Mouse (Mus musculus): ENCODE measurements around the gene Peli2. TPM values are rescaled to one million over a fixed set of nuclear protein-coding genes. Genes with fewer than 3 reads are reported as not detected.
A peak's percentile ranks its signal among the peaks of the same experiment; 100 is the strongest.
"Not testable (repeated sequence)": the region's sequence is repeated elsewhere in the genome, so short reads cannot be mapped to it uniquely, and the experiment has no call there.

The Peli2 gene
- polyA plus RNA-seq (2014; fragmentation: Nextera tagmentation; extraction: Ambion mirVana), result 10.2 and 11.2 TPM in 2 replicates

DNA sequence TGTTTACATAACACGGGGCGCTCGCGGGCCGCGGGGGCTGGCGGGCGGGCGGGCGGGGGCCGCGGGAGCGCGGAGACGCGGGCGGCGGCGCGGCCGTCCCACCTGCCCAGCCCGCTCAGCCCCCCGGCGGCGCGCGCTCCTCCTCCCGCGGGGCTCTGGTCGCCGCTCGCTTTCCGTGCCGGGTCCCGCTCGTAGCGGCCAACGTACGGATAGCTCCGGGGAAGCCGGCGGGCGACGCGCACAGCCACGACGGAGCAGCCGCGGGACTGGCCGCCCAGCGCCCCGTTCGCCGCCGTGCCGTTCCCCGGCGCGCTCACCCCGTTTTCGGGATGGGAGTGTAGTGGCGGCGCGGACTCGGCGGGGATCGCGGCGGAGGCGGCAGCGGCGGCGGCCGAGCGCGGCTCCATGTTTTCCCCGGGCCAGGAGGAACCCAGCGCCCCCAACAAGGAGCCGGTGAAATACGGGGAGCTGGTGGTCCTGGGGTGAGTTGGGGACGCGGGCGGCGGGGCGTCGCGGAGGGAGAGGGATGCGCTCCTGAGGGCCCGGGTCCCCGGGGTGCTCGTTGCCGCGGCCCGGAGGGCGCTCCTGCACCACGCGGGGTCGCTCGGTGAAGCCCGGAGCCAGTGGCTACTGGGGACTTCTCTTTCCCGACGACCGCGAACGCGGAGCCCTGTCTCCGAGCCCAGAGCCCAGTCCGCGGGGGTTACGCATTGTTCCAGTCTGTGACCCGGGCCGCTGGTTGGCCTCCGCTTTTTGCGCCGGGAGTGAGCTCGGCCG, at the start of gene Peli2:
Gene Peli2, plus strand, starts transcription at position 72 of the 777 bp plus-strand sequence.
- peaks cover 23% of the 10 kb centered on the region; the same call in 1 of the 2 replicates for H3K4me1 ChIP-seq (ENCODE audit: control insufficient read depth, insufficient read depth, low read length)
- H3K27ac ChIP-seq (ENCODE audit: low read length), result peak within 1 kb of the TSS; percentile 91
- WGBS, result under 1% methylated on average over 105 of the region's 117 CpGs
- peak within 1 kb of the TSS; percentile 89 for H3K4me3 ChIP-seq (ENCODE audit: low read depth, low read length)
- no peaks in the 10 kb centered on the region for H3K36me3 ChIP-seq (ENCODE audit: control insufficient read depth, insufficient read depth, low read length)
- peak within 1 kb of the TSS; percentile 61 for H3K4me2 ChIP-seq (replicated peaks; ENCODE audit: low read depth, low read length)
- peak within 1 kb of the TSS; percentile 89 for H3K9ac ChIP-seq (replicated peaks; ENCODE audit: low read depth, low read length)
- peak; percentile 79 for ATAC-seq (ENCODE audit: insufficient number of reproducible peaks, insufficient read depth, low FRiP score, low read depth)
- no peaks in the 10 kb centered on the region for H3K9me3 ChIP-seq (ENCODE audit: control insufficient read depth, low read depth, low read length)
- no peaks in the 10 kb centered on the region for H3K27me3 ChIP-seq (ENCODE audit: control insufficient read depth, insufficient read depth, low read length)

DNA sequence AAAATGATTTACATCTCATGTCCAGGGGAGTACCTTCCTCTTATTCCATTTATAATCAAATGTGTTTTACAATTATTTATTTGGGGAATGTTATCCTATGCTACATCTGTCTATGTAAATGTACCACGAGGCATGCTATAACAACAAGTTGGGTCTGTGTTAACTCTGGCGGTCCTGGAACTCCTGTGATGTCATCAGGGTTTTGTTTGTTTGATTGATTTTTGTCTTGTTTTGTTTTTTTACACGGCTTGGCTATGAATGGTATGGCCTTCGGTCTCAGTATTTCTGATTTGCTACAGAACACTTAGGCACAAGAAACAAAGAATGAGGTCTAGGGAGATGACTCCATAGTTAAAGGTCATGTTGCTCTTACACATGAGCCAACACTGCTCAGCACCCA, 48.5 kb upstream of the Peli2 start:
- Histone ChIP-seq H3K27me3 (ENCODE audit: control insufficient read depth, insufficient read depth, low read length) (no peaks in the 10 kb centered on the region), H3K4me1 (ENCODE audit: control insufficient read depth, insufficient read depth, low read length) (no peaks in the 10 kb centered on the region), H3K27ac (ENCODE audit: low read length) (no peak overlapping the region), H3K4me2 (replicated peaks; ENCODE audit: low read depth, low read length) (no peak overlapping the region), H3K9ac (replicated peaks; ENCODE audit: low read depth, low read length) (no peak overlapping the region), H3K9me3 (ENCODE audit: control insufficient read depth, low read depth, low read length) (no peaks in the 10 kb centered on the region), H3K36me3 (ENCODE audit: control insufficient read depth, insufficient read depth, low read length) (no peaks in the 10 kb centered on the region), H3K4me3 (ENCODE audit: low read depth, low read length) (no peak overlapping the region)
- ATAC-seq (ENCODE audit: insufficient number of reproducible peaks, insufficient read depth, low FRiP score, low read depth), result no peak
- WGBS, result 71% methylated on average over 4 of the region's 4 CpGs

DNA sequence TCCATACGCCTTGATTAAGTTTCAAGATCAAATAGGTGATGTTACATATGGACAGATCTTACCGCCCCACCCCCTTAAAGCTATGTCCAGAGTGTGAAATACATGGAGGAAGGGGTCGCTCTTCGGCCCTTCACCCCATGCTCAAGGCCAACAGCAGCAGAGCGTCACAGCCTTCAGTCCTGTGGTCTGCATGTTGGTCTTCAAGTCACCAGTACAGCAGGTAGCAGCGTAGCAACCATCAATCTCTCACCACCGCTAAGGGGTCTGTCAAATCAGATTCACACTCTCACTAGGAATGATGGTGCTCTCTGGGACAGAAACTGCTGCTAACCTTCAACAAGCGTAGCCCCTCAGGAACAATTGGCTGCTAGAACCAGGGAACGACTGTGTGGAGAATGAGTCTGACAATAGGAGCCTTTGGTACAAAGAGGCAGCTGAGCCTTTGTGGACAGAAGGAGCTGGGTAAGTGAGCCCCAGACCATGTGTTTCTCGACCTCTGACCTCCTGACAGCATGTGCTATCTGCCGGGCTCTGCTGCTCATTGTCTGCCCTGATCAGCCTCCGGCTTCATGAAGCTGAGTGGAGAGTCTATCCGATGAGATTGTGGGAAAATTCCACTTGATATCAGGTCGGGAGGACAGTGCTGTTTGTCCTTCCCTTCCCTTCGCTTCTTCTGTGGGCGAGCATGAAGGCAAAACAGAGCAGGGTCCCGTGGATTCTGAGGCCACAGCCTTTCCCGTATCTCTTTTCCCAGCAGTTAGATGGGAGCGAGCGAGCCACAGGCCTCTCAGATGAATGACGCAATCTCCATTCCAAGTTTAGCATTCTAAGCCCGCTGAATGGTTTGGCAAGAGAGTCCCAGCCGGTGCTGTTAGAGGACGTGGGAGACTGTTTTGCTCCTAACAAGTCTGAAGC, 47.1 kb upstream of the Peli2 start:
- Histone ChIP-seq H3K4me1 (ENCODE audit: control insufficient read depth, insufficient read depth, low read length) (no peaks in the 10 kb centered on the region), H3K9ac (replicated peaks; ENCODE audit: low read depth, low read length) (no peak overlapping the region), H3K9me3 (ENCODE audit: control insufficient read depth, low read depth, low read length) (no peaks in the 10 kb centered on the region), H3K36me3 (ENCODE audit: control insufficient read depth, insufficient read depth, low read length) (no peaks in the 10 kb centered on the region), H3K4me3 (ENCODE audit: low read depth, low read length) (no peak overlapping the region), H3K4me2 (replicated peaks; ENCODE audit: low read depth, low read length) (no peak overlapping the region), H3K27ac (ENCODE audit: low read length) (no peak overlapping the region), H3K27me3 (ENCODE audit: control insufficient read depth, insufficient read depth, low read length) (no peaks in the 10 kb centered on the region)
- 0 out of 2 replicates have a peak, but pooled peaks have one; percentile 42 for ATAC-seq (ENCODE audit: insufficient number of reproducible peaks, insufficient read depth, low FRiP score, low read depth)
- 47% methylated on average over 24 of the region's 24 CpGs for WGBS

DNA sequence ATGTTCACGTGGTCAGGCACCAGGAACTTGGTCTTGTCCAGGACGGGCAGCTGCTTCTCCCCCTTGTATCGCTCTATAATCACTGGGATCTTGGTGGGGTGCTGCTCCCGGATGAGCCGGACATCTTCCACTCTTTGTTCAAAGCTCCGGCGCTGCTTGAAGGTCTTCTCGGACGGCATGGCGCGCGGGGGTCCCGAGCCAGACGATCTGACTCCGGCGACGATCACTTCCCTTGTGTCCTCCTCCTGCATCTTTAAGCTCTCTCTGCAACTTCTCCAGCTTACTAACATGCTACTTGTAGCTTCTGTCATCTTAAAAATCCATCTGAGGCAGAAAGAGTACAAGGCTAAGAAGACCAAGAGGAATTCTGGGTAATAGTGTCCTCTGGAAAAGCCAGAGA, 41.0 kb upstream of the Peli2 start:
- H3K4me3 ChIP-seq (ENCODE audit: low read depth, low read length); H3K27me3 ChIP-seq (ENCODE audit: control insufficient read depth, insufficient read depth, low read length); H3K9me3 ChIP-seq (ENCODE audit: control insufficient read depth, low read depth, low read length); H3K9ac ChIP-seq (replicated peaks; ENCODE audit: low read depth, low read length); H3K27ac ChIP-seq (ENCODE audit: low read length); ATAC-seq (ENCODE audit: insufficient number of reproducible peaks, insufficient read depth, low FRiP score, low read depth); H3K4me2 ChIP-seq (replicated peaks; ENCODE audit: low read depth, low read length); H3K36me3 ChIP-seq (ENCODE audit: control insufficient read depth, insufficient read depth, low read length); H3K4me1 ChIP-seq (ENCODE audit: control insufficient read depth, insufficient read depth, low read length): not testable (repeated sequence)
- 91% methylated on average over 17 of the region's 17 CpGs for WGBS

DNA sequence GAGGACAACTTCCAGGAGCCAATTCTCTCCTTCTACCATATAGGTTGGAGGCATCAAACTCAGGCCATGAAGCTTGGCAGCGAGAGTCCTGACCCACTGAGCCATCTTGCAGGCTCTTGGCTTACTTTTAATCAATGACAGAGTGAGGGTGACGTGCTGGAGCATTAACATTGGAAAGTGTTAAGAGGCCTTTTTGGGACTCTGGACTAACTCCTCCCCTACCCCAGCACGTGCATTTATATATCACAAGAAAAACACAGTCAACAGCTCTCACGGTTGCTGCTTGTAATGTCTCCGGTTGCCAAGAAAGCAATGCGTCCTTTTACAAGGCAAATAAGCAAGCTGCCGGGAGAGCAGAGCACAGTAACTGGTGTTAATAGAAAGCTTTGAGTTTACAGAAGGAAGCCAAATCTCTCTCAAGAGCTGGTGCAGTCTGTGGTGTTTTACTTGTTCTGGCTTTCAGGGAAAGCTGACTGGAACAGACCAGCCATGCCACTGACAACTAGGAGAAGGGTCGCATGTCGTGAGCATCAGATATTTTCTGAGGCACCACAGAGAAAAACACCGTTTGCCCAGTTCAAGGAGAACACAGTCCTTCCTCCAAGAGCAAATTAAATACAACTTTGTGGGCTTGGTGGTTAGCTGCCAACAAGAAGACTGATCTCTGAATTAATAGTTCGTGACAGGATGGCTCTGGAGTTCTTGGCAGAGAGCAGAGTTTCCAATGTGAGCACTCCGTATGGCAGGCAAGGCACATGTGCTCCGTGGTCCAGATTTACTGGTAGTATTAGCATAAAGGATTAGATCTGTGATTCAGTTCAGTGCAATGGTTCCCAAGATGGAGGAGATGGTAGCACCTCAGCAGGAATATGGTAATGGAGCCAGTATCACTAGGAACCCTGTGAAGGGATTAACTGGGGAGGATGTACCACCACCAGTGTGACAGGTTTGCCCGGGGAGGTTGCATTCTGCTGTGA, 36.5 kb upstream of the Peli2 start:
- Histone ChIP-seq H3K27ac (ENCODE audit: low read length) (no peak overlapping the region), H3K4me2 (replicated peaks; ENCODE audit: low read depth, low read length) (no peak overlapping the region), H3K4me1 (ENCODE audit: control insufficient read depth, insufficient read depth, low read length) (no peaks in the 10 kb centered on the region), H3K9ac (replicated peaks; ENCODE audit: low read depth, low read length) (no peak overlapping the region), H3K27me3 (ENCODE audit: control insufficient read depth, insufficient read depth, low read length) (no peaks in the 10 kb centered on the region), H3K4me3 (ENCODE audit: low read depth, low read length) (no peak overlapping the region), H3K36me3 (ENCODE audit: control insufficient read depth, insufficient read depth, low read length) (no peaks in the 10 kb centered on the region), H3K9me3 (ENCODE audit: control insufficient read depth, low read depth, low read length) (no peaks in the 10 kb centered on the region)
- no peak for ATAC-seq (ENCODE audit: insufficient number of reproducible peaks, insufficient read depth, low FRiP score, low read depth)
- WGBS, result 22% methylated on average over 14 of the region's 14 CpGs

DNA sequence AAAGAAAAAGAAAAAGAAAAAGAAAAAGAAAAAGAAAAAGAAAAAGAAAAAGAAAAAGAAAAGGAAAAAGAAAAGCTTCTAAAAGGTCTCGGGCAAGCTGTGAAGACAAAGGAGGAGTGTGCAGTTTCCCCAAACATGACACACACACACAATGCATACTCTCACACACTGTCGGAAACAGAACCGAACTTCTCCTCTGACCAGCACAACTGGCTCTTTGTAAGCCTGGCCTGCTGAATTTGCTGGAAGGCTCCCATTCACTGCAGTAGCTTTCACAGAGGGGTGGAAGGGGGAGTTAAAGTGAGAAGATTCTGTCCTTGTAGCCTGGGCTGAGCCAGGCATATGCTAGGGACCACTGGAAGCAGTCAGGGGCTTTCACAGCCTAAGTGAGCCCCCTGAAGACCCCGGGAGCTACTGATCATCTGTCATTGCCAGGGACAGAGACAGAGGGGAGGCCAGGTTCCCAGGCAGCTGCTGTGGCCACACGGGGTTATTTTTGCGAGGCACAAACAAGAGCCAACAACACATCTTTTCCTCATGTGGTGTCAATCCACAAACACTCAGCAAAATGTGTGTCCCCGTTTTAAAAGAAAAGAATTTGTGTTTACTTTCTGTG, 33.8 kb upstream of the Peli2 start:
- H3K4me2 ChIP-seq (replicated peaks; ENCODE audit: low read depth, low read length), result no peak overlapping the region
- no peak overlapping the region for H3K4me3 ChIP-seq (ENCODE audit: low read depth, low read length)
- H3K4me1 ChIP-seq (ENCODE audit: control insufficient read depth, insufficient read depth, low read length), result no peaks in the 10 kb centered on the region
- no peak overlapping the region for H3K27ac ChIP-seq (ENCODE audit: low read length)
- H3K36me3 ChIP-seq (ENCODE audit: control insufficient read depth, insufficient read depth, low read length), result no peaks in the 10 kb centered on the region
- no peaks in the 10 kb centered on the region for H3K9me3 ChIP-seq (ENCODE audit: control insufficient read depth, low read depth, low read length)
- ATAC-seq (ENCODE audit: insufficient number of reproducible peaks, insufficient read depth, low FRiP score, low read depth), result no peak
- H3K27me3 ChIP-seq (ENCODE audit: control insufficient read depth, insufficient read depth, low read length), result no peaks in the 10 kb centered on the region
- H3K9ac ChIP-seq (replicated peaks; ENCODE audit: low read depth, low read length), result no peak overlapping the region
- 44% methylated on average over 7 of the region's 7 CpGs for WGBS

DNA sequence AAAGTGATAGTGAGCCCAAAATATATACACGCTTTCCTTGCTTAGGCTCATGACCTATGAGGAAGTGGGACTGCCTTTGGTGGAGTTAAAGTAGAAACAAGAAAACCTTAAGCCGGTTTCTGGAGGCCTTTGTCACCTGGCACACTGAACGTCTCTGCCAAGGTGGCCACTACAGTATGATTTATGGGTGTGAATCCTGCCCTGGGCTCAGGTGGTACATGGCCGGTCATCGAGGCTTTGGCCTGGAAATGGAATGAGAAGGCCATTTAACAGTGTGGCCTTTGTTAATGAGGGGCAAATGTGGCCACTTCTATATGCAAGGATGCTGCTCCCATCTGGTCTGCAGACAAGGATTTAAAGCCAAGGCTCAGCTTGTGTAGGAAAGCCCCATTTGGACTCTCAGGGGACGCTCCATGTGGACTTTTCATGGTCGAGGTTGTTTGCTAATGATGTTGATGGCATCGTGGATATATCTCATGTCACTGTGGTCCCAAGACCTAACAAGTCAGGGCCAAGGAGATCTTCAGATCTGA, 33.3 kb upstream of the Peli2 start:
- H3K9me3 ChIP-seq (ENCODE audit: control insufficient read depth, low read depth, low read length), result no peaks in the 10 kb centered on the region
- no peak for ATAC-seq (ENCODE audit: insufficient number of reproducible peaks, insufficient read depth, low FRiP score, low read depth)
- H3K27me3 ChIP-seq (ENCODE audit: control insufficient read depth, insufficient read depth, low read length), result no peaks in the 10 kb centered on the region
- 69% methylated on average over 8 of the region's 8 CpGs for WGBS
- no peak overlapping the region for H3K27ac ChIP-seq (ENCODE audit: low read length)
- H3K4me3 ChIP-seq (ENCODE audit: low read depth, low read length), result no peak overlapping the region
- H3K4me1 ChIP-seq (ENCODE audit: control insufficient read depth, insufficient read depth, low read length), result no peaks in the 10 kb centered on the region
- H3K9ac ChIP-seq (replicated peaks; ENCODE audit: low read depth, low read length), result no peak overlapping the region
- H3K4me2 ChIP-seq (replicated peaks; ENCODE audit: low read depth, low read length), result no peak overlapping the region
- H3K36me3 ChIP-seq (ENCODE audit: control insufficient read depth, insufficient read depth, low read length), result no peaks in the 10 kb centered on the region
